Comparison of ENCODE assay signal across 11 mouse cellular contexts in the genomic region with DNA sequence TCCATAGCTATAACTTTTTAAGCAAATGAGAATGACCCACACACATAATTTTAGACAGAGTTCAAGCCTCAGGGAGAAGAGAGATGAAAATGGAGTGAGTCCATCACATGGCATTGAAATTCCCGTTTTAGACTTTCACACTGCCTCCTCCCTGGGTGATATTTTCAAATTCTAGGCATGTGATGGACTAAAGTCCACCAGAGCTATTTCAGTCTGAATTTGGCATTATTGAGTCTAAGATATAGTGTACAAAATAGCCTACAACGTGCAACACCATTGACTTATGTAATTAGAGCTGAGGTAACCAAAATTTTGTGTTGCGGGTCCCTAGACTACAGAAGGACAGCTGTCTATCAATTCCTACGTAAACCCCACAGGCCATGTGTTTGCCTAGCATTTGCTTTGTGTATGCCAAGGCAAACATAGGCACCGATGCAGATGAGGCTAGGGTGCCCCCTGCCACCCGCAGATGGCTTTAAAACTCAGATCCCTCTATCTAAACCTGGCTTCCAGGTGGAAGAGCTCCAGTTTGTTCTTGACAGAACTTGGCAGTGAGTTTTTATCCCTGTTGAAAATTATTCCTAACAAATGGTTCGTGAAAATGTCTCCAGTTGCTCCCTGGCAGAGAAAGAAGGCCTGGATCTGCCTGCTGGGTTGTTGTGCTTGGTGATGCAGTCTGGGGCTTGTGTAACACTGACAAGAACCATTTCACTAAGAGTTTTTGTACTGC.
DNase-seq lines count a peak whose midpoint lies in the region; ATAC-seq lines count a peak whose summit lies in the region.
"Had no signal": no experiment of that assay in that cellular context is flagged by ENCODE, and none has a peak within 500 bp of the region (broad histone marks: within the 10 kb centered on the region; RNA-seq: fewer than 3 reads in every experiment).

No protein-coding gene starts in this region.

- peak; percentile 79 for ATAC-seq in frontal cortex, adult (ENCODE audit: low TSS enrichment)
- ATAC-seq: hindbrain, embryonic 16.5 days had no signal

- no peak for DNase-seq in frontal cortex, postnatal 10 days (ENCODE audit: low spot score in 2 of 2)
- peak; percentile 54 for DNase-seq in right cerebral cortex, adult 18-20 months
- DNase-seq in right cerebral cortex, postnatal 14 days: no peak
- peak; percentile 54 to 65 for DNase-seq in layer of hippocampus, postnatal 10 days (ENCODE audit: low spot score in 2 of 2)
- peak; percentile 85 for DNase-seq in telencephalon, adult 2 months (ENCODE audit: low read depth, low spot score)
- no peak for DNase-seq in spleen, postnatal 10 days (ENCODE audit: low spot score in 2 of 2)
- no peak for DNase-seq in thymus, postnatal 4 days
- DNase-seq: adrenal gland, postnatal 14 days; kidney, adult 8-10 months had no signal

Comparison
In these comparisons a context has a peak if more than half of its experiments do, and no peak if none do; other contexts are left out.
1. DNase-seq: peak in right cerebral cortex, adult 18-20 months (single experiment), layer of hippocampus, postnatal 10 days (2 of 2) and telencephalon, adult 2 months (single experiment); none in frontal cortex, postnatal 10 days (0 of 2), right cerebral cortex, postnatal 14 days (single experiment), spleen, postnatal 10 days (0 of 2) and thymus, postnatal 4 days (single experiment).